Mouse (Mus musculus) gonadal fat pad, adult 2 months (tissue): ENCODE results near the gene Nat9. TPM values are rescaled to one million over a fixed set of nuclear protein-coding genes. Genes with fewer than 3 reads are reported as not detected.

ENCODE experiments used
- DNase-seq: peaks from one replicate; pipeline ENCODE4 v3.0.0-alpha.2; 2012; ENCODE audit warnings: low read depth
- polyA plus RNA-seq: library from polyadenylated mRNA; depleted of rRNA; stranded (reverse); fragments of >200 nt; gene quantifications from 2 replicates; pipeline ENCODE4 v1.2.3, GENCODE M21; 2012; rRNA removed

The Nat9 gene
- 36.3 and 42.6 TPM in 2 replicates for polyA plus RNA-seq

DNA sequence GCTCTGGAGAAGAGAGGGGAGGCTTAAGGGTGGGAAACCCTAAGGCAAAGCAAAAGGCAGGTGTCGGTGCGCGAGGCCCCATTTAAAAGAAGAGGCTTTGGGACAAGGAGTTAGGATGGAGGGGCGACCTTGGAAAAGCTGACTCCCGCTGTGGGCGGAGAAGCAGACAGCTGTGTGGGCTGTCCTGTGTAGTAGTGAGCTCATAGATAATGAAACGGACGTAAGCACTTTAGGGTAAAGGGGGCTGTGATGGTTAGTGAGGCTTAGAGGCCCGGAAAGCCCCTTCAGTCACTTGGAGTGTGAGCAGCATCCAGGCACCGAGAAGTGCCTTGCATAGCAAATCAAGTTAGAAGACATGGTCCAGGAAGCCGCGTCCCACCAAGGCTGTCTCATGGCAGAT lies at the start of gene Nat9:
Nat9 (minus strand) TSS at position 167 of the 400 bp plus-strand sequence.
- DNase-seq = no peak

DNA sequence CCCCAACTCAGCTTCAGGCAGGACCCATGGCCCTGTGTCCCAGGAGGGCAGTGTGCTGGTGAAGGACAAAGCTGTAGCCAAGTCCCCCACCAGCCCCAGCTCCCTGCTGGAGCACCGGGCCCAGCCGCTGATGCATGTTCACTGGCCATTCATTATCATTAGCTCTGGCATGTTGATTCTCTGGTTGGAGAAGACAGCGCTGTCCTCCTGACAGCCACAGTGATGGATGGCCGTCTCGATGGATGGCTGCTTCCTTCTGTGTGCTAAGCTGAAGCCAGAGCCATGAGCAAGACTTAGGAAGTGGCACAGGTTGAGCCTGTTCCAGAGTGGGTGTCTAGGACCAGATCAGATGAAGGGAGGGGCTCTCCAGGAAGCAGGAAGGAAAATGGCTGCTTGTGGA lies 48.9 kb upstream of the Nat9 start:
- no peak for DNase-seq

DNA sequence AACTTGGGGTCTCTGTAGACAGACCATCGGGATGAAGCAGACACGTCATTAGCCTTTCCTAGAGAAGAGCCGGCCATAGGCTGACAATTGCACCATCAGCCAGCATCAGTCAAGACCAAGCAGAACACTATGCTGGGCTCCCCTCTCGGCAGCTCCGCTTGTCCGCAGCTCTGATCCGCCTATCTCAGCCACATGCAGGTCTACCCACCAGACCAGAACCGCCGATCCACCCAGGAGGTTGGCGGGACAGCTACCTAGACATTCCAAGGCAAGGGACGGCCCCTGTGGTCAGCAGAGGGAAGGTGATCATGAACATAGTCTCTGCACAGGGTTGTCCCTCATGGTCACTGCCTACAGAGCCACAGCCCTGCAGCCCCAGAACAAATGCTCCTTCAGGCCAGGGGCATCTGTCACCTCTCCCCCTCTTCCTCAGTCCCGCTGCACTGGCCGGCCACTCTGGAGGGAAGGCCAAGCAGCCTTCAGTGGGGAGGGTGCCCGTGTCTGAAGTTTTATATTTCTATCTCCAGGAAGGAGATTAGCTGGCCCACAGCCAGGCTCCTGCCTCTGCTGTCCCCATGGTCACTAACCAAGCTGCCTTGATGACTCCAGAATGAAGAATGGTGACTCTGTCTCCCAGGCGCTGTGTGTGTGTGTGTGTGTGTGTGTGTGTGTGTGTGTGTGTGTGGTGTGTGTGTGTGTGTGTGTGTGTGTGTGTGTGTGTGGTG lies 46.8 kb upstream of the Nat9 start:
- no peak for DNase-seq

DNA sequence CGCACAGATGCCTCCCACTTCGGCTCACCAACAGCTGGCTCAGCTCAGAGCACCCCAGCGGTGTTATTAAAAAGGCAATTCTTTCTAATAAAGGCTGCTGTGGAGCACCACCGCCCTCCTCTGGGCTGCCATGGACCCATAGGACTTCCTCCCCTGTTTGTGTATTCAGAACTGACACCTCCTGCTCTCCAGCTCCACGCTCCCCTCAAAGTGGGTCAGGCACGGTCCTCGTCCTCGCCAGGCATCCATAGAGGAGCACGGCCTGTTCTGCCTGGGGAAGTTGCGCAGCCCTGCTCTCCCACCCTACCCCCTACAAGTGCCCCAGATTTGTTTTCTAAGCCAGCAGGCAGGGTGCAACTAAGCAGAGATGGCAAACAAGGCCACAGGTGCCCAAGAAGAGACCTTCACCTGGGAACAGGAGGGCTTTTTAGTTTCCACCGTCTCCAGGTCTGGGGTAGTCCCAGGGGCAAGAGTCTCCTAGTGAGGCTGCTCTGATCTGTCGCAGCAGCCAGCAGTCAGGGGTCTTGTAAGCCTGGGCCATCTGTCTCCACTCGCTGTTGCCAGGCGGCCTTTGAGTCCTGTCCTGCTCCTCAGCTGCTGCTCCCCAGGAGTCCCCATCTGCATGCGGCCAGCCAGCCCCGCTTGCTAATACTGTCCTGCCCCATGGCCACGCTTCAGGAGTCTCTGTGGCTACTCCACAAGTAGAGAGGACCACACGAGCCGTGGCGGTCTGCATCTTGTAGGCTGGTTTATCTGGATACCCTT lies 46.0 kb upstream of the Nat9 start:
- no peak for DNase-seq

DNA sequence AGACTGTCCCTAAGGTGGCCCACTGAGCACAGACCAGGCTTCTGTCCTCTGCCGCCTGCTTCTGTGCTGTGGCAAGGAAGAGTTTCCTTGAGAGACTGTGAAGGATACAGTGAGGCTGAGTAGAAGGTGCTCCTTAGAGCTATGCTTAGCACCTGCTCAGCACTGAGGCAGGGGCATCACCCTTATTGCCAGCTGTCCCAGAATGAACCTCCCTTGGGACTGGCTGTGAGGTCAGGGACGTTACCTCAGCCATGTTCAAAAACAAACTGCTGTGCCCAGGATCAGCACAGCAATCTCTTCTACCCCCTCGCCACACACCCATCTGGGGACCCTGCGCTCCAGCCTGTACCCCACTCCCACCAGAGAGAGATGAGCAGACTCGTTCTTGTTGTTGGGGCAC lies 45.2 kb upstream of the Nat9 start:
- DNase-seq = no peak

GRCm38 (mm10) chr11:115231924-115232323 lies 44.3 kb upstream of the Nat9 start:
- no peak for DNase-seq

GRCm38 (mm10) chr11:115231168-115231915 lies 43.7 kb upstream of the Nat9 start:
- DNase-seq = no peak

DNA sequence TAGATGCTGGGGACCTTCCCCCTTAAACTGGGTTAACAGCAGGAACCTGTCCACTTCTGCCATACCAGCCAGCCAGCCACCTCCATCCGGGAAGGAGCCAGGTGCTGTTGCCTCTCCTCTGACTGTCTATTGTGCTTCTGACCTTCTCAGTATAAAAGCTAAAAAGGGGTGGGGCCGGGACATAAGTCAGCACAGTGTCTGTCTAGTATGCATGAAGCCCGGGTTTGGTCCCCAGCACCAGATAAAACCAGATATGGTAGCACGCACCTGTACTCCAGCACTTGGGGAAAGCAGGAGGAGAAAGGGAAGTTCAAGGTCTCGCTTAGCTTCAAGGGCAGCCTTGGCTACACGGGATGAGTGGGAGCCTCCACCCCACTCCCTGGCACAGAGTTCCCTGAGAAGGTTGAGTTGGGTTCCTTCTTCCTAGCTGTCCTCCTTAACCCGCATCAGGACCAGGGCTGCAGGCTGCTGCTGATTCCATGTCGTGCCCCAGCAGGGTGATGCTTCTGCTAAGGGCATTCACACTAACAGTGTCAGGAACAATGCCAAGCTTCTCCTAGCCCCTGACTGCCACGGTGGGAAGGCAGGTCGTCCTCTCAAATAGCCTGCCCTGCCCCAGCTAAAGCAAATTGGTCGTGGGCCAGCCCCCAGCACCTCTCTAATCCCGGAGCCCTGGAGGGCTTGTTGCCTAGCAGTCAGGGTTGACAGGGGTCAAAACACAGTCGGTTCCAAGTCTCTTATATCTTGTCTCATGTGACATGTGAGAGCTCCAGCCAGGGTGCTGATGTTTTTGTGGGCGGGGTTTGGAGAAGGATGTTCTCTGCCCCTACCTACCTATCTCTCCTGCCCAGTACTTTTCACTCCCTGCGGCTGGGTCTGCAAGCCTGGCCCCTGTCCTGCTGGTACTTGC lies 41.6 kb upstream of the Nat9 start:
- no peak for DNase-seq

DNA sequence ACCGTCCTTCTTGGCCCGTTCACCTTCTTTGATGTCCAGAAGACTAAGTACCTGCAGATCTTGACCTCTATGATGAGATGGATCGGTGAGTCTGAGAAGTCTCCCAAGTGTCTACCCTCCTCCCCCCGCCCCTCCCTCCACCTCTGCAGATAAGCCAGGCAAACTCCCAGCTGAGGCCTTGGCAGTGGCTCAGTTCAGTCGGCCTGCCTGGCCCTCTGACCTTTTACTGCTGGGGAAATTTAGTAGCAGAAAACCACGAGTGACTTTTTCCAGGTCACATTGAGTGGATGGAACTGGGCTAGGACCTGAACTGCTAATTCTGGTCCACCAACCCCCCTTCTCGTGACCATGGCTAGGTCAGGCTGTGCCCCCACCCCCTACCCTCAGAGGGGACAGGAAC lies 40.8 kb upstream of the Nat9 start:
- no peak for DNase-seq

- DNase-seq = no peak
These were observed 40.0 kb upstream of the Nat9 start for GRCm38 (mm10) chr11:115227640-115228039.

DNA sequence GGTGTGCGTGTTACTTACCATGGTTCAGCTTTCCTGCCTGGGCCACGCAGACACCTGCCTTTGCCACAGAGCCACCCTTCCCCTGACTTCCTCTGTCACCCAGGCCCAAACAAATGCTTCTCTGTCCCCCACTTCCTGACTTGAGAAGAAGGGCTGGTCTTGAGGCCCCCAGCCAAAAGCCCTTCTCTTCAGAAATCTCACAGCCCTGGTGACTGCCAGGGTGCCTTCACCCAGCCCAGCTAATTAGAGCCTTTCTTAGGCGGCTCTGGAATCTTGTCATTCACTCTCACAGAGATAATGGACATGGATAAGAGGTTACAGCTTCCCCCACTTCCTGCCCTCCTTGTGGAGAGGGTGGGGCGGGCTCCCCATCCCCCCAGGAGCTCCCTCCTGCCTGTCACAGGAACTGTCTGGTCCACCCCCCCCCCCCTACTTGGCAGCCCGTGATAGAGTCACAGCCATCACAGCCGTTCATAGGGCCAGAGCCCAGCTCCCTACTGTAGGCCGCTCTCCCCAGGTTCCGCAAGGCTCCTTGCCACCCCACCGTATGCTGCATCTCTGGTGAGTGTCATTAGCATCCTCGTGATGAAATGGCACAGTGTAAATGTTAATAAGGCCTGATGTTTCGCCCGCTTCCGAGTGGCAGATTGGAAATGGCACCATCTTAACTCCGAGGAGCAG lies 39.3 kb upstream of the Nat9 start:
- DNase-seq = no peak

- no peak for DNase-seq
These were observed 37.6 kb upstream of the Nat9 start for GRCm38 (mm10) chr11:115225301-115225700.

GRCm38 (mm10) chr11:115224889-115225288 lies 37.2 kb upstream of the Nat9 start:
- DNase-seq = no peak

GRCm38 (mm10) chr11:115223877-115224276 lies 36.2 kb upstream of the Nat9 start:
- DNase-seq = no peak

- no peak for DNase-seq
These were observed 35.8 kb upstream of the Nat9 start for GRCm38 (mm10) chr11:115223451-115223850.

DNA sequence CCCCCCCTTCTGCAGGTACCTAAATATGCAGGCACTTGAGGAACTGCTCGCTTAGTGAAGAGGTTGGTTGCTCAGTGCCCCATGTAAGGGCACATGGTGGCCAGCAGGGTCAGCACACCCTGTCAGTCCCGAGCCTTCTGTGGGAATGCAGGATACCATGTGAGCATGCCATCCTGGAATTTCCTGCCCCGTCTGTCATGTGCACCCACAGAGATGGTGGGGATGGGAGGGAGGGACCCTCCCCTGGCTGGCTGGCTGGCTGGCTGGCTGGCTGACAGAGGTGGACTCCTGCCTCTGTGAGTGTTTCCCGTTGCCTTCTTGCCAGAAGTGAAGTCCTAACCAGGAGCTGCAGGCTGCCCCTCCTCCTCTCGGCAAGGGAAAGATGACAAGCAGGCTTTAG lies 34.9 kb upstream of the Nat9 start:
- DNase-seq = no peak

- DNase-seq = no peak
These were observed 34.4 kb upstream of the Nat9 start for GRCm38 (mm10) chr11:115222077-115222476.

DNA sequence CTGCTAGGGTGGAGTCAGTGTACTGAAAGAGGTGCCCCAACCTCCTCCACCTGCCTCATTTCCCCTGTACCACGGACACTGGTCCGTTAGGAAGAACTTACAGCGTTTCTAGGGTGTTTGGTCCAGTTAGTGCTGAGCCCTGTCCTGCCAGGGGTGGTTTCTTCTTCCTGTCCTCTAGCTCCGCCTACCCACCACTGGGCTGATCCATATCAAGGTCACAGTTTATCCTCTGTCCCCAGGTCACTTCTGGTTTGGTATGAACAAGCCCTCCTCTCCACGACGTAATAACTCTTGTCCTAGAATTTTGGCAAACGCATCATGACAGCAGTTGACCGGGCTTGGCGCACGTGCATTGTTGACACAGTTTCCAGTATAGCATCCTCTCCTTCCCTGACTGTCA lies 32.0 kb upstream of the Nat9 start:
- no peak for DNase-seq

DNA sequence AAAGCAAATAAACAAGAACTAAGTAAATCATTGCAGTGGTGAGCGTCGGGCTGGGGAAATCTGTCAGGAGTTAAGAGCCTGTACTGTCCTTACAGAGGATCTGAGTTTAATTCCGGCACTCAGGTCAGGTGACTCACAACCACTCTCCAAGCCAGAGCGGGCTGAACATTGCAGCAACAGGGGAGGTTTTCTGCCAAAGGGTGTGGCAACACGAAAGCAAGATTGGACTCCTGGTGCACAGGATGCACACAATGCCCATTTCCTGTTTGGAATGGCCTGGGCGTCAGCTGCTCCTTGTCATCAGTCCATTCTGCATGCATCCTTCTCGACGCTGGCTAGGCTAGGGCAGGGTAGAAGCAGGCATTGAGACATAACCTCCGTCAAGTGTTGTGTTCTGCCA lies 31.6 kb upstream of the Nat9 start:
- peak; percentile 56 for DNase-seq

GRCm38 (mm10) chr11:115217439-115218410 lies 30.1 kb upstream of the Nat9 start:
- no peak for DNase-seq
